Mouse (Mus musculus) midbrain, embryonic 16.5 days (tissue): ENCODE data around the gene Nrxn2. TPM values are rescaled to one million over a fixed set of nuclear protein-coding genes. Genes with fewer than 3 reads are reported as not detected.
A peak's percentile ranks its signal among the peaks of the same experiment; 100 is the strongest.

ENCODE experiments used
- ATAC-seq: fragments of 200-750 bp; cut with Nextera tagmentation; 2 replicates; pipeline ENCODE4 v1.8.0; 2017; ENCODE audit warnings: moderate TSS enrichment
- H3K27ac ChIP-seq: fragments of 300-500 bp; sonication (generic); 2 replicates; pipeline ENCODE4 v1.5.1; 2014; ENCODE audit warnings: mild to moderate bottlenecking, low read length, mixed read lengths
- H3K27me3 ChIP-seq: fragments of 300-500 bp; sonication (generic); 2 replicates; pipeline ENCODE4 v1.6.1; 2014; ENCODE audit warnings: low read depth, low read length, mixed read lengths; ENCODE audit not compliant: control insufficient read depth, insufficient read depth
- H3K36me3 ChIP-seq: fragments of 300-500 bp; sonication (generic); 2 replicates; pipeline ENCODE4 v1.6.1; 2014; ENCODE audit warnings: mild to moderate bottlenecking, low read length, moderate library complexity, mixed read lengths; ENCODE audit not compliant: control insufficient read depth, insufficient read depth
- H3K4me1 ChIP-seq: fragments of 300-500 bp; sonication (generic); 2 replicates; pipeline ENCODE4 v1.6.1; 2014; ENCODE audit warnings: mild to moderate bottlenecking, low read length, mixed read lengths; ENCODE audit not compliant: control insufficient read depth, insufficient read depth
- H3K4me2 ChIP-seq: fragments of 300-500 bp; sonication (generic); 2 replicates; pipeline ENCODE4 v1.6.1; 2014; ENCODE audit warnings: mild to moderate bottlenecking, low read length, mixed read lengths
- H3K4me3 ChIP-seq: fragments of 300-500 bp; sonication (generic); 2 replicates; pipeline ENCODE4 v1.5.1; 2014; ENCODE audit warnings: low read depth, mild to moderate bottlenecking, low read length, moderate library complexity, mixed read lengths
- H3K9ac ChIP-seq: fragments of 300-500 bp; sonication (generic); 2 replicates; pipeline ENCODE4 v1.6.1; 2014; ENCODE audit warnings: low read depth, low read length, mixed read lengths
- H3K9me3 ChIP-seq: fragments of 300-500 bp; sonication (generic); replicated peaks from 2 replicates; pipeline ENCODE4 v1.6.1; 2014; ENCODE audit warnings: mild to moderate bottlenecking, low read length, mixed read lengths; ENCODE audit not compliant: control insufficient read depth, poor library complexity, severe bottlenecking
- WGBS: fragments of 180-500 bp; shearing (Covaris S2); extraction: QIAGEN DNeasy Blood & Tissue Kit; methylation state at CpG from one replicate; pipeline ENCODE4 v1.1.7; 2014; 5-methylcytosine and 5-hydroxymethylcytosine counted together
- polyA plus RNA-seq: library from polyadenylated mRNA; unstranded; fragments of >200 nt; fragmentation: Nextera tagmentation; extraction: Ambion mirVana; gene quantifications from 2 replicates; pipeline ENCODE4 v1.2.1, GENCODE M21; 2015

Gene Nrxn2
- polyA plus RNA-seq, 1 experiment from 2014 or later = 37.5 TPM

- no peak overlapping the region for H3K27ac ChIP-seq
- H3K36me3 ChIP-seq = no peaks in the 10 kb centered on the region
- no peak overlapping the region for H3K4me2 ChIP-seq
- no peaks in the 10 kb centered on the region for H3K9me3 ChIP-seq
- no peak for ATAC-seq
- H3K27me3 ChIP-seq = no peaks in the 10 kb centered on the region
- no peak overlapping the region for H3K9ac ChIP-seq
- no peak overlapping the region for H3K4me3 ChIP-seq
- peaks cover 27% of the 10 kb centered on the region for H3K4me1 ChIP-seq
- 90% methylated on average over 3 of the region's 3 CpGs for WGBS
Observed at GRCm38 (mm10) chr19:6536201-6536600, 117.7 kb downstream of the Nrxn2 start.

GRCm38 (mm10) chr19:6536696-6537095 lies 118.2 kb downstream of the Nrxn2 start:
- no peak overlapping the region for H3K4me3 ChIP-seq
- no peaks in the 10 kb centered on the region for H3K27me3 ChIP-seq
- no peaks in the 10 kb centered on the region for H3K36me3 ChIP-seq
- WGBS = 66% methylated on average over 6 of the region's 6 CpGs
- peak overlapping the region; percentile 33; the same call in 1 of the 2 replicates for H3K27ac ChIP-seq
- no peaks in the 10 kb centered on the region for H3K9me3 ChIP-seq
- peaks cover 22% of the 10 kb centered on the region for H3K4me1 ChIP-seq
- H3K9ac ChIP-seq = 0 out of 2 replicates have a peak overlapping the region, but pooled peaks have one; percentile 20
- ATAC-seq = no peak
- H3K4me2 ChIP-seq = no peak overlapping the region

- Histone ChIP-seq H3K4me2 (no peak overlapping the region), H3K36me3 (no peaks in the 10 kb centered on the region), H3K9ac (no peak overlapping the region), H3K4me3 (no peak overlapping the region), H3K27me3 (no peaks in the 10 kb centered on the region), H3K4me1 (peaks cover 14% of the 10 kb centered on the region), H3K9me3 (no peaks in the 10 kb centered on the region), H3K27ac (peak overlapping the region; percentile 33; the same call in 1 of the 2 replicates)
- ATAC-seq = no peak
- WGBS = 74% methylated on average over 8 of the region's 8 CpGs
Observed at GRCm38 (mm10) chr19:6537526-6537925, 119.0 kb downstream of the Nrxn2 start.

- Histone ChIP-seq H3K36me3 (no peaks in the 10 kb centered on the region), H3K27ac (no peak overlapping the region), H3K4me1 (peaks cover 10% of the 10 kb centered on the region), H3K4me2 (no peak overlapping the region), H3K9me3 (no peaks in the 10 kb centered on the region), H3K4me3 (no peak overlapping the region), H3K27me3 (no peaks in the 10 kb centered on the region), H3K9ac (no peak overlapping the region)
- WGBS = 90% methylated on average over 6 of the region's 6 CpGs
- ATAC-seq = no peak
Observed at GRCm38 (mm10) chr19:6538546-6538945, 120.0 kb downstream of the Nrxn2 start.

GRCm38 (mm10) chr19:6539592-6539991 lies 121.1 kb downstream of the Nrxn2 start:
- H3K27ac ChIP-seq = no peak overlapping the region
- H3K9me3 ChIP-seq = no peaks in the 10 kb centered on the region
- no peaks in the 10 kb centered on the region for H3K36me3 ChIP-seq
- peaks cover 2% of the 10 kb centered on the region; the same call in 1 of the 2 replicates for H3K4me1 ChIP-seq
- H3K4me2 ChIP-seq = no peak overlapping the region
- ATAC-seq = no peak
- no peak overlapping the region for H3K4me3 ChIP-seq
- 85% methylated on average over 4 of the region's 4 CpGs for WGBS
- no peaks in the 10 kb centered on the region for H3K27me3 ChIP-seq
- no peak overlapping the region for H3K9ac ChIP-seq

- 80% methylated on average over 6 of the region's 6 CpGs for whole genome bisulfite sequencing
- ATAC-seq = no peak
- no peaks in the 10 kb centered on the region for H3K9me3 ChIP-seq
Observed at GRCm38 (mm10) chr19:6540191-6540590, 121.7 kb downstream of the Nrxn2 start.

GRCm38 (mm10) chr19:6541521-6541920 lies 123.0 kb downstream of the Nrxn2 start:
- H3K36me3 ChIP-seq = no peaks in the 10 kb centered on the region
- no peak overlapping the region for H3K9ac ChIP-seq
- no peaks in the 10 kb centered on the region for H3K9me3 ChIP-seq
- no peaks in the 10 kb centered on the region for H3K27me3 ChIP-seq
- H3K4me3 ChIP-seq = no peak overlapping the region
- 87% methylated on average over 7 of the region's 7 CpGs for WGBS
- no peak overlapping the region for H3K4me2 ChIP-seq
- ATAC-seq = no peak
- no peaks in the 10 kb centered on the region for H3K4me1 ChIP-seq
- no peak overlapping the region for H3K27ac ChIP-seq

More at GRCm38 (mm10) chr19:6540191-6540590, 121.7 kb downstream of the Nrxn2 start:
- H3K27ac ChIP-seq = no peak overlapping the region
- H3K9ac ChIP-seq = no peak overlapping the region
- no peaks in the 10 kb centered on the region for H3K27me3 ChIP-seq
- H3K4me1 ChIP-seq = no peaks in the 10 kb centered on the region
- H3K4me2 ChIP-seq = no peak overlapping the region
- no peak overlapping the region for H3K4me3 ChIP-seq
- H3K36me3 ChIP-seq = no peaks in the 10 kb centered on the region

- Histone ChIP-seq H3K36me3 (no peaks in the 10 kb centered on the region), H3K27ac (0 out of 2 replicates have a peak within 1 kb of the TSS, but pooled peaks have one; percentile 28), H3K9ac (no peak within 1 kb of the TSS; the same call in 1 of the 2 replicates), H3K9me3 (no peaks in the 10 kb centered on the region), H3K4me1 (no peaks in the 10 kb centered on the region), H3K27me3 (no peaks in the 10 kb centered on the region), H3K4me2 (no peak within 1 kb of the TSS), H3K4me3 (no peak within 1 kb of the TSS)
- WGBS = 90% methylated on average over 16 of the region's 16 CpGs
- ATAC-seq = peak; percentile 36; the same call in 1 of the 2 replicates
Observed at GRCm38 (mm10) chr19:6542367-6543034, 124.0 kb downstream of the Nrxn2 start, which contains the start of gene Slc22a12. Gene Slc22a12, minus strand, starts transcription at chr19:6543032.

GRCm38 (mm10) chr19:6543035-6543383 lies 124.5 kb downstream of the Nrxn2 start:
- Histone ChIP-seq H3K4me1 (no peaks in the 10 kb centered on the region), H3K27ac (no peak overlapping the region)

More at GRCm38 (mm10) chr19:6543035-6543383, 124.5 kb downstream of the Nrxn2 start:
- no peak overlapping the region for H3K4me2 ChIP-seq
- 87% methylated on average over 6 of the region's 6 CpGs for whole genome bisulfite sequencing
- ATAC-seq = no peak
- no peaks in the 10 kb centered on the region for H3K27me3 ChIP-seq
- H3K4me3 ChIP-seq = no peak overlapping the region
- no peak overlapping the region for H3K9ac ChIP-seq
- no peaks in the 10 kb centered on the region for H3K36me3 ChIP-seq
- no peaks in the 10 kb centered on the region for H3K9me3 ChIP-seq
